Mouse (Mus musculus) hindbrain, embryonic 15.5 days (tissue): Measurements from ENCODE around the gene Tro. TPM values are rescaled to one million over a fixed set of nuclear protein-coding genes. Genes with fewer than 3 reads are reported as not detected.
A peak's percentile ranks its signal among the peaks of the same experiment; 100 is the strongest.

Source experiments
- ATAC-seq: fragments of 200-750 bp; cut with Nextera tagmentation; 2 replicates; pipeline ENCODE4 v1.8.0; 2017; ENCODE audit warnings: low read depth, moderate number of reproducible peaks, moderate TSS enrichment; ENCODE audit not compliant: low FRiP score
- H3K27ac ChIP-seq: fragments of 300-500 bp; sonication (generic); replicated peaks from 2 replicates; pipeline ENCODE4 v1.5.1; 2015; ENCODE audit warnings: mild to moderate bottlenecking, inconsistent platforms
- H3K27me3 ChIP-seq: fragments of 300-500 bp; sonication (generic); 2 replicates; pipeline ENCODE4 v1.6.1; 2015; ENCODE audit warnings: control low read depth, inconsistent platforms
- H3K36me3 ChIP-seq: fragments of 300-500 bp; sonication (generic); 2 replicates; pipeline ENCODE4 v1.6.1; 2015; ENCODE audit warnings: control low read depth, inconsistent platforms
- H3K4me1 ChIP-seq: fragments of 300-500 bp; sonication (generic); replicated peaks from 2 replicates; pipeline ENCODE4 v1.6.1; 2015; ENCODE audit warnings: control low read depth, inconsistent platforms
- H3K4me2 ChIP-seq: fragments of 300-500 bp; sonication (generic); 2 replicates; pipeline ENCODE4 v1.6.1; 2015; ENCODE audit warnings: moderate library complexity, mild to moderate bottlenecking, inconsistent platforms
- H3K4me3 ChIP-seq: fragments of 300-500 bp; sonication (generic); 2 replicates; pipeline ENCODE4 v1.5.1; 2015; ENCODE audit warnings: mild to moderate bottlenecking, inconsistent platforms
- H3K9ac ChIP-seq: fragments of 300-500 bp; sonication (generic); 2 replicates; pipeline ENCODE4 v1.6.1; 2015; ENCODE audit warnings: inconsistent platforms
- H3K9me3 ChIP-seq: fragments of 300-500 bp; sonication (generic); 2 replicates; pipeline ENCODE4 v1.6.1; 2016; ENCODE audit warnings: control low read depth, inconsistent platforms
- WGBS: fragments of 180-500 bp; shearing (Covaris S2); methylation state at CpG from one replicate; pipeline ENCODE4 v1.1.7; 2015; 5-methylcytosine and 5-hydroxymethylcytosine counted together
- polyA plus RNA-seq: library from polyadenylated mRNA; unstranded; fragments of >200 nt; fragmentation: Nextera tagmentation; extraction: Ambion mirVana; gene quantifications from 2 replicates; pipeline ENCODE4 v1.2.1, GENCODE M21; 2015

The Tro gene
- 79.9 and 81.5 TPM in 2 replicates for polyA plus RNA-seq

DNA sequence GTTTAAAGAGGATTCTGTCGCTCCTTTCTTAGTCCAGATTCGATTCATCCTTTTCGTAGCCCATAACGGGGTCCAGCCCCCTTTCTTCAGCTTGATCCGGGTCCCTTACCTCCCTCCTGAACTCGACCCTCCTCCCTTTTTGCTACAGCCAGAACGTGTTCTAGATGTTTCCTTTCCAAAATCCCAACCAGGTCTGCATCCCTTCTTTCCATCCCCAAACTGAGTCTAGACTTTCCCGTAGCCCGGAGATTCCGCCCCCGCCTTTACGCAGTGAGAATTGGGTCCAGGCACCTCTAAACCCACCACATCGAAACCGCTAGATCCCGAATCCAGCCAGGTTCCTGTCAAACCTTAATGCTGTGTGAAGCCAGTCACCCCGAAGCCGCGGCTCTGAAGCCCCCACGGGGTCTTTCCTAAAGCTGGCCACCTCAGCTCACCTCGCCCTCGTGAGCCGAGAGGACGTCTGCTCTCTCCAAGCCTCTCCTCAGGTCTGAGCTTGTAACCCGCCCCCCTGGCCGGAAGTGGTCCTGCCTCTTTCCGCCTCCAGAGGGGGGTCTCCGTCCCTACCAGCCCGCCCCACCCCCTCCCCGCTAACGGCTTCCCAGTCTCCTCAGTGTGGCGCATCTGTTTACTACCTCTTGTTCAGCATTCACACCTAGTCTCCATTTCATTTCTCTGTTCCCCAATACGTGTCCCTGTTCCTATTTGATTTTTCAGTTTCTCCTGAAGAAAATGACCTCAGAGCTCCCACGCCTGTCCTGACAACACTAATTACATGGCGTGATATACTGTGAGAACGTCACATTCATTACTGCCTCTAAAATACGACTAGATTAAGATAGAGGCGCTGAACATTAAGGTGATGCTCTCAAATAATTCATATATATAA lies at the start of gene Tro:
TSS of gene Tro (minus strand) at position 676 of the 889 bp plus-strand sequence.
- ATAC-seq, result peak; percentile 94
- Histone ChIP-seq H3K9me3 (no peaks in the 10 kb centered on the region), H3K27me3 (no peaks in the 10 kb centered on the region), H3K36me3 (peaks cover 23% of the 10 kb centered on the region), H3K9ac (peak within 1 kb of the TSS; percentile 58), H3K4me1 (peaks cover 18% of the 10 kb centered on the region), H3K27ac (peak within 1 kb of the TSS; percentile 79), H3K4me3 (peak within 1 kb of the TSS; percentile 60), H3K4me2 (peak within 1 kb of the TSS; percentile 40)
- WGBS, result 27% methylated on average over 36 of the region's 37 CpGs

DNA sequence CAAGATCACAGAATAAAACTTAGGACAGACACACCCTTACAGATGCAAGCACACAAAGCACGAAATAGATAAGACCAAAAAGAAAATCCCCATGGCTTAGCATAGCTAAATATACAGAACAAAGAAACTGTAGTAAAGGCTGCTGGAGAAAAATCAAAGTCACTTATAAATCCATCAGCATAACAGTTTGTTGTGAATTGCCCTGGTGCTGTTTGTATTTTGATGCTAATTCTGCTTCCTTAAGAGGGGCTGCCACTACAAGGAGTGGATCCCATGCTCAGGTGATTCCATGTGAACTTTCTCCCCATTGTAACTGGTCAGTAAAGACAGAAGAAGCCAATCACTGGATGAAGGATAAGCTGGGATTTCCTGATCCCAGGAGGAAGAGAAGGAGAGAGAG lies 20.1 kb upstream of the Tro start:
- no peaks in the 10 kb centered on the region for H3K36me3 ChIP-seq
- no peak overlapping the region for H3K4me2 ChIP-seq
- no peaks in the 10 kb centered on the region for H3K9me3 ChIP-seq
- WGBS, result 40% methylated on average over 1 of the region's 1 CpGs
- H3K4me1 ChIP-seq, result no peaks in the 10 kb centered on the region
- H3K27ac ChIP-seq, result no peak overlapping the region
- H3K27me3 ChIP-seq, result no peaks in the 10 kb centered on the region
- no peak overlapping the region for H3K4me3 ChIP-seq
- no peak for ATAC-seq
- no peak overlapping the region for H3K9ac ChIP-seq

DNA sequence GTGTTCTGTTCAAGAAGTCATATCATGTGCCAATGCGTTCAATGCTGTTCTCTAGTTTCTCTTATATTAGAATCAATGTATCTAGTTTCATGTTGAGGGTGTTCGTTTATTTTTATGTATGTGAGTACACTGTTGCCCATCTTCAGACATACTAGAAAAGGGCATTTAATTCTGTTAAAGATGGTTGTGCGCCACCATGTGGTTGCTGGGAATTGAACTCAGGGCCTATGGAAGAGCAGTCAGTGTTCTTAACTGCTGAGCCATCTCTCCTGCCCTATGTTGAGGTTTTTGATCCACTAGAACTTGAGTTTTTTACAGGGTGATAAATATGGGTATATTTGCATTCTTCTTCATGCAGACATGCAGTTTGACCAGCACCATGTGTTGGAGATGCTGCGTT lies 5.4 kb upstream of the Tro start:
- Histone ChIP-seq H3K27me3 (no peaks in the 10 kb centered on the region), H3K27ac (no peak overlapping the region), H3K36me3 (no peaks in the 10 kb centered on the region), H3K9ac (no peak overlapping the region), H3K4me1 (no peaks in the 10 kb centered on the region), H3K4me2 (no peak overlapping the region), H3K4me3 (no peak overlapping the region), H3K9me3 (no peaks in the 10 kb centered on the region)
- 35% methylated on average over 4 of the region's 4 CpGs for WGBS
- no peak for ATAC-seq

DNA sequence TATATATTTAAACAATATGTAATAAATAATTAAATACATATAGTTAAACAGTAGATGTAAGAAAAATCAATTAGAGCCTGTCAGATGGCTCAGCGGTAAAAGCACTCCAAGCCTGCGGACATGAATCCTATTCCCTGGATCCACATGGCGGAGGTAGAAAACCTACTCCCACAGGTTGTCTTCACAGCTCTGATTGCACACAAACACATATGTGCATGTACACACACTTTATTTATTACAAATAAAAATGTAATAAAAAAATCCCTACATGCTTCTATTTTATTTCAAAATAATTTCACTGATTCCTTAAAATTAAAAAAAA lies 375 bp upstream of the Tro start:
- Histone ChIP-seq H3K27ac (peak overlapping the region; percentile 79), H3K4me3 (peak overlapping the region; percentile 60), H3K9me3 (no peaks in the 10 kb centered on the region), H3K27me3 (no peaks in the 10 kb centered on the region), H3K9ac (no peak overlapping the region), H3K4me1 (peaks cover 18% of the 10 kb centered on the region), H3K36me3 (peaks cover 18% of the 10 kb centered on the region), H3K4me2 (peak overlapping the region; percentile 40)
- 28% methylated on average over 3 of the region's 3 CpGs for WGBS
- 0 out of 2 replicates have a peak, but pooled peaks have one; percentile 19 for ATAC-seq

DNA sequence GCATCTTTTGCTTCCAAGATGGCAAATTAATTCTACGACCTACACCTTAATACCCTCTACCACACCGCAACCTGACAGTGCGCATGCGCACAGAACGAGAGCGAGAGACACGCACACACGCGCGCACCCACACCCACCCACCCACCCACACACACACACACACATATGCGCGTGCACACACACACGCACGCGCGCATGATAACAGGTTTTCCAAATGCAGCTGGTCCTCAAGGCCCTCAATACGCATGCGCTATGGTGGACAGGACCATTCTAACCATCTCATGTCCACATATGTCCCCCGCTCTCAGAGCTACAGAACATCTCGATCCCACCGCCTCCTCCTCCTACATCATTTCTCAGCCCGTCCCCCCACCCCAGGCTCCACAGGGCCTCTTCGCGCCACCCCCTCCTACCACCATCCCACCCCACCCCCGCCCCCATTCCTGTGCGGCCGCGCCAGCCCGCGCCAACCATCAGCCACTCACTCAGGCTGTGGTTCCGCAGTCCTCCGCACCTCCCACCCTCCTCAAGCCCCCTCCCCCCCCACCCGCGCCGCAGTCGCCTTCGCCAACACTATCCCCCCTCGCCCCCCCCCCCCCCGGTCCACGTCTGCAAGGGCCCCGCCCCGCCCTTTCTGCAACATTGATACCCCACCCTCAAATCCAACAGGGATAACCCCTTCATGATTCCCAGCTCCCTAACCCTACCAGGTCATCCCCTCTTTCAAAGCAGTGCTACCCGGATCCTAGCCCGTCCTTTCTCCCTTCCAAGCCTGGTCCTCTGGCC lies 1.1 kb downstream of the Tro start:
- Histone ChIP-seq H3K9ac (peak overlapping the region; percentile 58), H3K27me3 (no peaks in the 10 kb centered on the region)
- 33% methylated on average over 32 of the region's 44 CpGs for WGBS

DNA sequence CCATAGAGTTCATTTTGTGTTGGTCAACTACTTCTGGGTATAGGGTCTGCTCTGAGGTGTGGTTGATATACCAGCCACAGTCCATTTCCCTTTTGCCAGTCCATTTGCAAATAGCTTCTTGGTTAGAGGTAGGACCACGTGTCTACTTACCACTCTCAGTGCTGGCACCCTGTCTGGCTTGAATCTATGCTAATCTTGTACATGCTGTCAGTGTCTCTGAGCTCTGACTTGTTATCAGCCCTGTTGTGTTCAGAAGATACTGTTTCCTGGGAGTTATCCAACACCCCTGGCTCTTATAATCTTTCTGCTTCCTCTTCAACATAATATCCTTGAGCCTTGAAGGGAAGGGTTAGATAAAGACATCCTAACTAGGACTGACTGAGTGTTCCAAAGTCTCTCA lies 21.0 kb downstream of the Tro start:
- 56% methylated on average over 1 of the region's 1 CpGs for WGBS

More for the DNA sequence above, 1.1 kb downstream of the Tro start:
- Histone ChIP-seq H3K36me3 (peaks cover 23% of the 10 kb centered on the region), H3K4me3 (peak overlapping the region; percentile 60), H3K4me1 (peaks cover 18% of the 10 kb centered on the region), H3K9me3 (no peaks in the 10 kb centered on the region), H3K27ac (peak overlapping the region; percentile 79), H3K4me2 (peak overlapping the region; percentile 40)
- ATAC-seq, result peak; percentile 81

DNA sequence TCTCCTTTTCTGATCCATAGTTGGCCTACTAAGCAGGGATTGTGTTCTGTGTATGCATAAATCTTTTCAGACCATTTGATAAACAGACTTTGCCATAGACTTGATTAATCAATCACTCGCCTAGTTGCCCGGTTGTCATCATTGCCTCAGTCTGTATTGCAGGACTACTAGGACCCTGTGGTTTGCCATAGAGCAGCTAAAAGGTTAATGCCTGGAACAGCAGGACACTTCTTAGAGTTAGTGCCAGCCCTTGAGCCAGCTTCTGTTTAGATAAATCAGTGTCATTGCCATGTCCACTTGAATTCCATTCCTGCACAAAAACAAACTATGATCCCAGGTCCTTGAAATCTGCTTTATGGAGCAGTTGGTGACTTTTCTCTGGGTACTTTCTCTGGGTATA lies 58.5 kb downstream of the Tro start:
- WGBS, result 66% methylated on average over 2 of the region's 2 CpGs
- Histone ChIP-seq H3K4me1 (no peaks in the 10 kb centered on the region), H3K36me3 (no peaks in the 10 kb centered on the region), H3K27ac (no peak overlapping the region), H3K4me3 (no peak overlapping the region), H3K9ac (no peak overlapping the region), H3K9me3 (no peaks in the 10 kb centered on the region), H3K4me2 (no peak overlapping the region), H3K27me3 (no peaks in the 10 kb centered on the region)
- ATAC-seq, result no peak

More for the DNA sequence above, 21.0 kb downstream of the Tro start:
- H3K27ac ChIP-seq, result no peak overlapping the region
- H3K27me3 ChIP-seq, result no peaks in the 10 kb centered on the region
- no peaks in the 10 kb centered on the region for H3K9me3 ChIP-seq
- H3K9ac ChIP-seq, result no peak overlapping the region
- H3K36me3 ChIP-seq, result no peaks in the 10 kb centered on the region
- H3K4me1 ChIP-seq, result no peaks in the 10 kb centered on the region
- H3K4me2 ChIP-seq, result no peak overlapping the region
- H3K4me3 ChIP-seq, result no peak overlapping the region
- no peak for ATAC-seq

Other genes starting within 250 kb of the Tro start
- 68.8 and 76.7 TPM in 2 replicates for gene Tmem29, start 198.4 kb downstream of the Tro start, polyA plus RNA-seq
- 42.1 and 51.8 TPM in 2 replicates for gene Alas2, start 110.2 kb downstream of the Tro start, polyA plus RNA-seq
- 5.1 TPM in 2 replicates for gene Pfkfb1, start 69.4 kb downstream of the Tro start, polyA plus RNA-seq
- 16.3 and 17.9 TPM in 2 replicates for gene Apex2, start 67.7 kb downstream of the Tro start, polyA plus RNA-seq
- gene Maged2, start 156.8 kb upstream of the Tro start, polyA plus RNA-seq, result 488 and 500 TPM in 2 replicates